Mouse (Mus musculus) forebrain, postnatal 0 days (tissue): ENCODE measurements around the gene Akr1c21. TPM values are rescaled to one million over a fixed set of nuclear protein-coding genes. Genes with fewer than 3 reads are reported as not detected.
A peak's percentile ranks its signal among the peaks of the same experiment; 100 is the strongest.

Experiments used
- ATAC-seq: fragments of 200-750 bp; cut with Nextera tagmentation; 2 replicates; pipeline ENCODE4 v1.8.0; 2017; ENCODE audit warnings: mild to moderate bottlenecking, moderate library complexity
- DNase-seq: peaks from one replicate; pipeline ENCODE4 v3.0.0-alpha.2; 2015
- H3K27ac ChIP-seq: fragments of 300-500 bp; sonication (generic); 2 replicates; pipeline ENCODE4 v1.5.1; 2014; ENCODE audit warnings: low read depth, mild to moderate bottlenecking, antibody characterized with exemption, low read length, moderate library complexity, mixed read lengths
- H3K27me3 ChIP-seq: fragments of 300-500 bp; sonication (generic); 2 replicates; pipeline ENCODE4 v1.6.1; 2014; ENCODE audit warnings: mild to moderate bottlenecking, low read length, mixed read lengths; ENCODE audit not compliant: insufficient read depth
- H3K36me3 ChIP-seq: fragments of 300-500 bp; sonication (generic); 2 replicates; pipeline ENCODE4 v1.6.1; 2014; ENCODE audit warnings: mild to moderate bottlenecking, moderate library complexity; ENCODE audit not compliant: insufficient read depth
- H3K4me1 ChIP-seq: fragments of 300-500 bp; sonication (generic); 2 replicates; pipeline ENCODE4 v1.6.1; 2014; ENCODE audit warnings: antibody characterized with exemption; ENCODE audit not compliant: insufficient read depth
- H3K4me2 ChIP-seq: fragments of 300-500 bp; sonication (generic); 2 replicates; pipeline ENCODE4 v1.6.1; 2014; ENCODE audit warnings: low read depth, mild to moderate bottlenecking, moderate library complexity
- H3K4me3 ChIP-seq: fragments of 300-500 bp; sonication (generic); 2 replicates; pipeline ENCODE4 v1.5.1; 2014; ENCODE audit warnings: low read depth, low read length, mixed read lengths
- H3K9ac ChIP-seq: fragments of 300-500 bp; sonication (generic); 2 replicates; pipeline ENCODE4 v1.6.1; 2014; ENCODE audit warnings: mild to moderate bottlenecking
- H3K9me3 ChIP-seq: fragments of 300-500 bp; sonication (generic); 2 replicates; pipeline ENCODE4 v1.6.1; 2016; ENCODE audit warnings: low read length
- CTCF ChIP-seq: sonication (generic); IDR thresholded peaks from 2 replicates; pipeline ENCODE4 v1.5.1; 2016; ENCODE audit warnings: antibody characterized with exemption, control low read depth, low read depth
- WGBS: fragments of 180-500 bp; shearing (Covaris S2); extraction: QIAGEN DNeasy Blood & Tissue Kit; methylation state at CpG from one replicate; pipeline ENCODE4 v1.1.7; 2014; 5-methylcytosine and 5-hydroxymethylcytosine counted together
- polyA plus RNA-seq: library from polyadenylated mRNA; unstranded; fragments of >200 nt; fragmentation: Nextera tagmentation; extraction: Ambion mirVana; gene quantifications from 2 replicates; pipeline ENCODE4 v1.2.1, GENCODE M21; 2015
- total RNA-seq: library from RNA; depleted of rRNA; stranded (reverse); fragments of >200 nt; gene quantifications from 2 replicates; pipeline ENCODE4 v1.2.3, GENCODE M21; 2014; rRNA removed

Gene Akr1c21
- total and polyA plus RNA-seq, 2 experiments from 2014 or later, result not detected

GRCm38 (mm10) chr13:4608961-4609409 is 35.1 kb downstream of the Akr1c21 start, which contains the start of gene Akr1e1:
Gene Akr1e1 (minus strand): TSS chr13:4609174.
- Histone ChIP-seq H3K27me3 (no peaks in the 10 kb centered on the region), H3K36me3 (no peaks in the 10 kb centered on the region), H3K4me1 (no peaks in the 10 kb centered on the region), H3K4me3 (peak within 1 kb of the TSS; percentile 70), H3K4me2 (peak within 1 kb of the TSS; percentile 74), H3K9me3 (no peaks in the 10 kb centered on the region), H3K27ac (peak within 1 kb of the TSS; percentile 75), H3K9ac (peak within 1 kb of the TSS; percentile 67)
- ATAC-seq (peak; percentile 100), DNase-seq (peak; percentile 95)
- no peak for TF ChIP-seq CTCF
- 7% methylated on average over 10 of the region's 10 CpGs for WGBS

GRCm38 (mm10) chr13:4610902-4611301 is 37.0 kb downstream of the Akr1c21 start:
- Histone ChIP-seq H3K36me3 (no peaks in the 10 kb centered on the region), H3K27me3 (no peaks in the 10 kb centered on the region), H3K27ac (no peak overlapping the region), H3K9me3 (no peaks in the 10 kb centered on the region), H3K9ac (no peak overlapping the region), H3K4me2 (no peak overlapping the region), H3K4me3 (no peak overlapping the region), H3K4me1 (no peaks in the 10 kb centered on the region)
- peak; percentile 52 for DNase-seq
- TF ChIP-seq CTCF, result peak; percentile 38
- no peak for ATAC-seq

Other genes with a start within 250 kb of the Akr1c21 start
- not detected in 2 replicates for gene Akr1c6, start 139.8 kb upstream of the Akr1c21 start, total RNA-seq
- gene Akr1c6, start 139.8 kb upstream of the Akr1c21 start, polyA plus RNA-seq, result not detected in 2 replicates
- gene Akr1c20, start 50.7 kb upstream of the Akr1c21 start, total RNA-seq, result not detected in 2 replicates
- gene Akr1c20, start 50.7 kb upstream of the Akr1c21 start, polyA plus RNA-seq, result not detected in 2 replicates
- 10.0 and 10.2 TPM in 2 replicates for gene Akr1e1, start 35.1 kb downstream of the Akr1c21 start, total RNA-seq
- 31.8 and 34.9 TPM in 2 replicates for gene Akr1e1, start 35.1 kb downstream of the Akr1c21 start, polyA plus RNA-seq